Mouse (Mus musculus): ENCODE results near the gene Tle1. TPM values are rescaled to one million over a fixed set of nuclear protein-coding genes. Genes with fewer than 3 reads are reported as not detected.

Gene Tle1
- total RNA-seq, 2 experiments from 2014 or later = 20.0 to 22.9 TPM

DNA sequence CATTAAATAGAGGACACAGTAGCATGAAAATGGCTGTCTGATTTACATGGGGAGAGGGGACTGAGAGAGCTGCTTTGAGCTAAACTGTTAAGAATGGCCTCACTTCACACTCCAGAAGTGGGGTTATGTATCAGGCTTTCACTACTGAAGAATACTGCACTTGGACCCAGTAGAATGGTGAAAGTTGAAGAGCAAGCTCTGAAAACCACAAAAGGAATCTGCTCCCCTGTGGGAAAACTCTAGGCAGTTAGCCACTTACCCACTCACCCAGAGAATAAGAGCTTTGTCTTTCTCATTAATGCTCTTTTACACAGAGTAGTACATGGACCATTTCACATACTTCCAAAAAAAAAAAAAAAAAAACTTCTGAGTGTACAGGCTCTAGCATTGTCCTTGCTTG, 95.0 kb downstream of the Tle1 start:
- Histone ChIP-seq H3K4me3 (no peak overlapping the region), H3K27ac (no peak overlapping the region)
- no peak for DNase-seq
- TF ChIP-seq CTCF (IDR thresholded peaks at IDR 0.05) = no peak
- intact Hi-C loops (cut with DNase I) = no loop called here

- no peak overlapping the region for H3K27ac ChIP-seq
- DNase-seq = no peak
- intact Hi-C loops (cut with DNase I) = no loop called here
- no peak for TF ChIP-seq CTCF (IDR thresholded peaks at IDR 0.05)
- no peak overlapping the region for H3K4me3 ChIP-seq
These were observed 96.5 kb downstream of the Tle1 start for GRCm38 (mm10) chr4:72104186-72104585.

GRCm38 (mm10) chr4:72087811-72088210, 112.9 kb downstream of the Tle1 start:
- intact Hi-C loops (cut with DNase I) = no loop called here
- no peak overlapping the region for H3K27ac ChIP-seq
- no peak for TF ChIP-seq CTCF (IDR thresholded peaks at IDR 0.05)
- H3K4me3 ChIP-seq = no peak overlapping the region
- DNase-seq = no peak

GRCm38 (mm10) chr4:72069111-72069534, 131.6 kb downstream of the Tle1 start:
- peak; percentile 12; the same call in 1 of the 2 replicates for TF ChIP-seq CTCF (IDR thresholded peaks at IDR 0.05)
- H3K4me3 ChIP-seq = no peak overlapping the region
- intact Hi-C loops (cut with DNase I) = loop anchor here (10.0 kb wide), 1 partner anchor 136 kb away; the partner anchor contains the start of gene Tle1
- H3K27ac ChIP-seq = peak overlapping the region; percentile 54
- peak; percentile 15 for DNase-seq

- H3K27ac ChIP-seq = peak overlapping the region; percentile 50; the same call in 1 of the 2 replicates
- peak; percentile 75 for DNase-seq
- intact Hi-C loops (cut with DNase I) = loop anchor here (10.0 kb wide), 1 partner anchor 137 kb away; the partner anchor contains the start of gene Tle1
- no peak overlapping the region for H3K4me3 ChIP-seq
- TF ChIP-seq CTCF (IDR thresholded peaks at IDR 0.05) = no peak
These were observed 132.8 kb downstream of the Tle1 start for GRCm38 (mm10) chr4:72067937-72068336.

All from gastrocnemius, adult 2 months (tissue).